Mouse (Mus musculus) midbrain, postnatal 0 days (tissue): ENCODE data around the gene Nr4a3. TPM values are rescaled to one million over a fixed set of nuclear protein-coding genes. Genes with fewer than 3 reads are reported as not detected.
A peak's percentile ranks its signal among the peaks of the same experiment; 100 is the strongest.

ENCODE experiments used
- ATAC-seq: fragments of 200-750 bp; cut with Nextera tagmentation; 2 replicates; pipeline ENCODE4 v1.8.0; 2017; ENCODE audit warnings: moderate number of reproducible peaks, mild to moderate bottlenecking, moderate TSS enrichment, moderate library complexity; ENCODE audit not compliant: low FRiP score
- DNase-seq: peaks from one replicate; pipeline ENCODE4 v3.0.0-alpha.2; 2015; ENCODE audit warnings: low spot score
- H3K27ac ChIP-seq: fragments of 300-500 bp; sonication (generic); 2 replicates; pipeline ENCODE4 v1.5.1; 2014; ENCODE audit warnings: low read depth, mild to moderate bottlenecking, low read length, mixed read lengths
- H3K27me3 ChIP-seq: fragments of 300-500 bp; sonication (generic); 2 replicates; pipeline ENCODE4 v1.6.1; 2014; ENCODE audit warnings: low read length, control low read depth, mixed read lengths; ENCODE audit not compliant: insufficient read depth
- H3K36me3 ChIP-seq: fragments of 300-500 bp; sonication (generic); 2 replicates; pipeline ENCODE4 v1.6.1; 2014; ENCODE audit warnings: low read length, control low read depth, mixed read lengths; ENCODE audit not compliant: insufficient read depth
- H3K4me1 ChIP-seq: fragments of 300-500 bp; sonication (generic); 2 replicates; pipeline ENCODE4 v1.6.1; 2014; ENCODE audit warnings: mild to moderate bottlenecking, control low read depth, antibody characterized with exemption, low read length, mixed read lengths; ENCODE audit not compliant: insufficient read depth
- H3K4me2 ChIP-seq: fragments of 300-500 bp; sonication (generic); 2 replicates; pipeline ENCODE4 v1.6.1; 2014; ENCODE audit warnings: low read depth, mild to moderate bottlenecking, low read length, mixed read lengths; ENCODE audit not compliant: poor library complexity, severe bottlenecking
- H3K4me3 ChIP-seq: fragments of 300-500 bp; sonication (generic); 2 replicates; pipeline ENCODE4 v1.5.1; 2014; ENCODE audit warnings: low read depth, mild to moderate bottlenecking, low read length, moderate library complexity
- H3K9ac ChIP-seq: fragments of 300-500 bp; sonication (generic); replicated peaks from 2 replicates; pipeline ENCODE4 v1.6.1; 2014; ENCODE audit warnings: mild to moderate bottlenecking, low read length, moderate library complexity, mixed read lengths; ENCODE audit not compliant: poor library complexity, severe bottlenecking
- H3K9me3 ChIP-seq: fragments of 300-500 bp; sonication (generic); 2 replicates; pipeline ENCODE4 v1.6.1; 2016; ENCODE audit warnings: low read length, control low read depth
- CTCF ChIP-seq: IDR thresholded peaks from 2 replicates; pipeline ENCODE4 v1.5.1; 2016; ENCODE audit warnings: antibody characterized with exemption, mild to moderate bottlenecking
- WGBS: fragments of 180-500 bp; shearing (Covaris S2); extraction: QIAGEN DNeasy Blood & Tissue Kit; methylation state at CpG from one replicate; pipeline ENCODE4 v1.1.7; 2014; 5-methylcytosine and 5-hydroxymethylcytosine counted together
- polyA plus RNA-seq: library from polyadenylated mRNA; unstranded; fragments of >200 nt; fragmentation: Nextera tagmentation; extraction: Ambion mirVana; gene quantifications from 2 replicates; pipeline ENCODE4 v1.2.1, GENCODE M21; 2015
- total RNA-seq: library from RNA; depleted of rRNA; stranded (reverse); fragments of >200 nt; gene quantifications from 2 replicates; pipeline ENCODE4 v1.2.3, GENCODE M21; 2014

The Nr4a3 gene
- total and polyA plus RNA-seq, 2 experiments from 2014 or later = 0.95 to 3.2 TPM

- H3K27ac ChIP-seq = no peak overlapping the region
- H3K4me2 ChIP-seq = no peak overlapping the region
- H3K27me3 ChIP-seq = no peaks in the 10 kb centered on the region
- no peaks in the 10 kb centered on the region for H3K9me3 ChIP-seq
- WGBS = 66% methylated on average over 24 of the region's 24 CpGs
- ATAC-seq (no peak), DNase-seq (no peak)
- no peaks in the 10 kb centered on the region for H3K4me1 ChIP-seq
- H3K4me3 ChIP-seq = no peak overlapping the region
- H3K36me3 ChIP-seq = no peaks in the 10 kb centered on the region
- H3K9ac ChIP-seq = no peak overlapping the region
- TF ChIP-seq CTCF = peak; percentile 44
Observed at GRCm38 (mm10) chr4:48029652-48030051, 15.3 kb upstream of the Nr4a3 start.

DNA sequence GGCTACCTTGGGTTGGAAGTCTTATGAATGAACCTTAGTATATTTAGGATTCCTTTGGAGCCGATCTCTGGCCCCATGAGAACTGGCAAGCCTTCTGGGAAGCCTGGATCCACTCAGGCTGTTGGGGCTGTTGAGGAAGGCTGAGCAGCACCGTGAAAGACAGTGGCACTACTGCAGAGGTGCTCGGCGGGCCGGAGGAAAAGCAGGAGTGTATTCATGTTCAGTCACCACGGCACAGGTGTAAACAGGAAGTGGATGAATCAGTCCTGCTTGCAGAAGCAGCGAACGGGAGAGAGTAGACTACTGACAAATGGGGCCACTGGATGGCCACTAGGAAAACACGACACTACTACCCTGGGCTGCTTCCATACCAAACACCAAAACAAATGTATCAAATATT lies 10.7 kb upstream of the Nr4a3 start:
- H3K4me2 ChIP-seq = no peak overlapping the region
- 80% methylated on average over 9 of the region's 9 CpGs for WGBS
- H3K4me3 ChIP-seq = no peak overlapping the region
- ATAC-seq (no peak), DNase-seq (no peak)
- H3K27me3 ChIP-seq = no peaks in the 10 kb centered on the region
- no peaks in the 10 kb centered on the region for H3K9me3 ChIP-seq
- no peak overlapping the region for H3K27ac ChIP-seq
- TF ChIP-seq CTCF = no peak
- no peaks in the 10 kb centered on the region for H3K36me3 ChIP-seq
- H3K4me1 ChIP-seq = no peaks in the 10 kb centered on the region
- H3K9ac ChIP-seq = no peak overlapping the region

- Histone ChIP-seq H3K36me3 (no peaks in the 10 kb centered on the region), H3K27ac (no peak overlapping the region), H3K9me3 (no peaks in the 10 kb centered on the region), H3K9ac (no peak overlapping the region), H3K27me3 (no peaks in the 10 kb centered on the region), H3K4me2 (no peak overlapping the region), H3K4me1 (peaks cover 5% of the 10 kb centered on the region; the same call in 1 of the 2 replicates), H3K4me3 (no peak overlapping the region)
- DNase-seq (no peak), ATAC-seq (no peak)
- no peak for TF ChIP-seq CTCF
- WGBS = 88% methylated on average over 4 of the region's 4 CpGs
Observed at GRCm38 (mm10) chr4:48037646-48038045, 7.3 kb upstream of the Nr4a3 start.

- Histone ChIP-seq H3K9ac (no peak overlapping the region), H3K27ac (no peak overlapping the region), H3K9me3 (no peaks in the 10 kb centered on the region), H3K36me3 (no peaks in the 10 kb centered on the region), H3K4me2 (no peak overlapping the region), H3K4me3 (no peak overlapping the region), H3K4me1 (peaks cover 5% of the 10 kb centered on the region; the same call in 1 of the 2 replicates), H3K27me3 (no peaks in the 10 kb centered on the region)
- WGBS = 89% methylated on average over 5 of the region's 5 CpGs
- ATAC-seq (no peak), DNase-seq (no peak)
- TF ChIP-seq CTCF = no peak
Observed at GRCm38 (mm10) chr4:48038847-48039246, 6.1 kb upstream of the Nr4a3 start.

GRCm38 (mm10) chr4:48039736-48040135 lies 5.2 kb upstream of the Nr4a3 start:
- 79% methylated on average over 7 of the region's 7 CpGs for WGBS
- Histone ChIP-seq H3K36me3 (no peaks in the 10 kb centered on the region), H3K9me3 (no peaks in the 10 kb centered on the region), H3K4me2 (no peak overlapping the region), H3K27me3 (no peaks in the 10 kb centered on the region), H3K4me1 (peaks cover 5% of the 10 kb centered on the region; the same call in 1 of the 2 replicates), H3K27ac (no peak overlapping the region), H3K9ac (no peak overlapping the region), H3K4me3 (no peak overlapping the region)
- no peak for TF ChIP-seq CTCF
- ATAC-seq (no peak), DNase-seq (no peak)

DNA sequence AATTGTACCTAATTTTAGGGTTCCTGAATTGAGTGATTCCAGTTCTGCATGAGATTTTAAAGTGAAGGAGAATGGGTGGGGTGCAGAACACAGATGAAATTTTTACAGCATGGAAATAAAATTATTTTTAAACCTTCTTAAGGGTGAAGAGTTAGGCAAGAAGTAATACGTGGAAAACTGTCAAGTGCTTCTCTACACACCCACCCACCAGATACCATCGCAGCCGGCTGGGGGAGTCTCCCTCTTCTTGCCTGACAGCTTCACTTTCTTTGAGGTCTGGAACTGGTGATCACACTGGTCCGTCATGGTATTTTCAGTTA lies 2.5 kb upstream of the Nr4a3 start:
- no peak for DNase-seq
- ATAC-seq = 0 out of 2 replicates have a peak, but pooled peaks have one; percentile 2

More for the DNA sequence above, 2.5 kb upstream of the Nr4a3 start:
- Histone ChIP-seq H3K9me3 (no peaks in the 10 kb centered on the region), H3K9ac (peak overlapping the region; percentile 78), H3K4me3 (peak overlapping the region; percentile 56), H3K36me3 (no peaks in the 10 kb centered on the region), H3K27ac (peak overlapping the region; percentile 90), H3K27me3 (peaks cover 7% of the 10 kb centered on the region; the same call in 1 of the 2 replicates), H3K4me2 (peak overlapping the region; percentile 99), H3K4me1 (peaks cover 14% of the 10 kb centered on the region; the same call in 1 of the 2 replicates)
- WGBS = 0% methylated on average over 4 of the region's 4 CpGs
- TF ChIP-seq CTCF = no peak
